Mouse (Mus musculus): ENCODE data around the gene Pgm5. TPM values are rescaled to one million over a fixed set of nuclear protein-coding genes. Genes with fewer than 3 reads are reported as not detected.

The Pgm5 gene
- polyA plus RNA-seq, 1 experiment: 0.18 TPM

- Histone ChIP-seq H3K9ac (ENCODE audit: low read depth, poor library complexity, severe bottlenecking) (no peak within 1 kb of the TSS), H3K27me3 (ENCODE audit: control insufficient read depth, insufficient read depth, low read length, poor library complexity, severe bottlenecking) (peaks cover 17% of the 10 kb centered on the region), H3K27ac (ENCODE audit: insufficient read depth, low read length) (no peak within 1 kb of the TSS), H3K4me3 (ENCODE audit: low read depth, low read length) (peak within 1 kb of the TSS; percentile 50), H3K36me3 (ENCODE audit: control insufficient read depth, insufficient read depth, low read length, poor library complexity, severe bottlenecking) (no peaks in the 10 kb centered on the region), H3K9me3 (replicated peaks; ENCODE audit: control insufficient read depth, insufficient read depth, low read length, poor library complexity, severe bottlenecking) (no peaks in the 10 kb centered on the region), H3K4me1 (ENCODE audit: control insufficient read depth, insufficient read depth, low read length) (no peaks in the 10 kb centered on the region)
- TF ChIP-seq EP300 (IDR thresholded peaks at IDR 0.05; ENCODE audit: insufficient read depth, low read depth, low read length) (no peak), POLR2A (IDR thresholded peaks at IDR 0.05; ENCODE audit: insufficient read depth, low read length) (no peak), CTCF (IDR thresholded peaks at IDR 0.05; ENCODE audit: low read depth, low read length) (no peak)
Observed at GRCm38 (mm10) chr19:24900581-24901220, 39.0 kb upstream of the Pgm5 start, which contains the start of gene Foxd4. Gene Foxd4 (minus strand): TSS chr19:24901197.

- H3K4me3 ChIP-seq (ENCODE audit: low read depth, low read length): peak overlapping the region; percentile 50
- no peaks in the 10 kb centered on the region for H3K36me3 ChIP-seq (ENCODE audit: control insufficient read depth, insufficient read depth, low read length, poor library complexity, severe bottlenecking)
- no peaks in the 10 kb centered on the region for H3K4me1 ChIP-seq (ENCODE audit: control insufficient read depth, insufficient read depth, low read length)
- no peaks in the 10 kb centered on the region for H3K9me3 ChIP-seq (replicated peaks; ENCODE audit: control insufficient read depth, insufficient read depth, low read length, poor library complexity, severe bottlenecking)
- H3K27me3 ChIP-seq (ENCODE audit: control insufficient read depth, insufficient read depth, low read length, poor library complexity, severe bottlenecking): peaks cover 17% of the 10 kb centered on the region
- TF ChIP-seq CTCF (IDR thresholded peaks at IDR 0.05; ENCODE audit: low read depth, low read length) (no peak), EP300 (IDR thresholded peaks at IDR 0.05; ENCODE audit: insufficient read depth, low read depth, low read length) (no peak), POLR2A (IDR thresholded peaks at IDR 0.05; ENCODE audit: insufficient read depth, low read length) (no peak)
- H3K9ac ChIP-seq (ENCODE audit: low read depth, poor library complexity, severe bottlenecking): no peak overlapping the region
- no peak overlapping the region for H3K27ac ChIP-seq (ENCODE audit: insufficient read depth, low read length)
Observed at GRCm38 (mm10) chr19:24899578-24900544, 38.2 kb upstream of the Pgm5 start.

GRCm38 (mm10) chr19:24898737-24899577, 37.3 kb upstream of the Pgm5 start:
- Histone ChIP-seq H3K36me3 (ENCODE audit: control insufficient read depth, insufficient read depth, low read length, poor library complexity, severe bottlenecking) (no peaks in the 10 kb centered on the region), H3K9me3 (replicated peaks; ENCODE audit: control insufficient read depth, insufficient read depth, low read length, poor library complexity, severe bottlenecking) (no peaks in the 10 kb centered on the region), H3K9ac (ENCODE audit: low read depth, poor library complexity, severe bottlenecking) (no peak overlapping the region), H3K27ac (ENCODE audit: insufficient read depth, low read length) (no peak overlapping the region), H3K27me3 (ENCODE audit: control insufficient read depth, insufficient read depth, low read length, poor library complexity, severe bottlenecking) (peaks cover 17% of the 10 kb centered on the region), H3K4me3 (ENCODE audit: low read depth, low read length) (peak overlapping the region; percentile 50), H3K4me1 (ENCODE audit: control insufficient read depth, insufficient read depth, low read length) (no peaks in the 10 kb centered on the region)
- TF ChIP-seq EP300 (IDR thresholded peaks at IDR 0.05; ENCODE audit: insufficient read depth, low read depth, low read length) (no peak), CTCF (IDR thresholded peaks at IDR 0.05; ENCODE audit: low read depth, low read length) (no peak), POLR2A (IDR thresholded peaks at IDR 0.05; ENCODE audit: insufficient read depth, low read length) (no peak)

GRCm38 (mm10) chr19:24897896-24898736, 36.5 kb upstream of the Pgm5 start:
- TF ChIP-seq EP300 (IDR thresholded peaks at IDR 0.05; ENCODE audit: insufficient read depth, low read depth, low read length) (no peak), CTCF (IDR thresholded peaks at IDR 0.05; ENCODE audit: low read depth, low read length) (no peak), POLR2A (IDR thresholded peaks at IDR 0.05; ENCODE audit: insufficient read depth, low read length) (no peak)
- Histone ChIP-seq H3K27ac (ENCODE audit: insufficient read depth, low read length) (no peak overlapping the region), H3K9ac (ENCODE audit: low read depth, poor library complexity, severe bottlenecking) (no peak overlapping the region), H3K4me3 (ENCODE audit: low read depth, low read length) (peak overlapping the region; percentile 17), H3K36me3 (ENCODE audit: control insufficient read depth, insufficient read depth, low read length, poor library complexity, severe bottlenecking) (no peaks in the 10 kb centered on the region), H3K27me3 (ENCODE audit: control insufficient read depth, insufficient read depth, low read length, poor library complexity, severe bottlenecking) (peaks cover 17% of the 10 kb centered on the region), H3K9me3 (replicated peaks; ENCODE audit: control insufficient read depth, insufficient read depth, low read length, poor library complexity, severe bottlenecking) (no peaks in the 10 kb centered on the region), H3K4me1 (ENCODE audit: control insufficient read depth, insufficient read depth, low read length) (no peaks in the 10 kb centered on the region)

Data from ES-Bruce4 (cell line).